Mouse (Mus musculus) myocyte (in vitro differentiated cells): ENCODE data around the gene Izumo1. TPM values are rescaled to one million over a fixed set of nuclear protein-coding genes. Genes with fewer than 3 reads are reported as not detected.
"Not testable (repeated sequence)": the region's sequence is repeated elsewhere in the genome, so short reads cannot be mapped to it uniquely, and the experiment has no call there.

Source experiments
- H3K27me3 ChIP-seq: one replicate; pipeline ENCODE4 v1.6.1; 2011; ENCODE audit not compliant: control insufficient read depth, insufficient read depth, insufficient read length
- H3K36me3 ChIP-seq: one replicate; pipeline ENCODE4 v1.6.1; 2011; ENCODE audit not compliant: control insufficient read depth, insufficient read depth
- H3K4me2 ChIP-seq: one replicate; pipeline ENCODE4 v1.6.1; 2011; ENCODE audit warnings: low read depth, control low read depth
- H3K4me3 ChIP-seq: one replicate; pipeline ENCODE4 v1.5.1; 2011; ENCODE audit warnings: mild to moderate bottlenecking, control low read depth, moderate library complexity
- H3K79me2 ChIP-seq: one replicate; pipeline ENCODE4 v1.6.1; 2011; ENCODE audit not compliant: control insufficient read depth, insufficient read depth
- H3ac ChIP-seq: one replicate; pipeline ENCODE4 v1.6.1; 2011; ENCODE audit not compliant: control insufficient read depth, insufficient read length
- CEBPB ChIP-seq: IDR thresholded peaks from 2 replicates; pipeline ENCODE4 v1.6.1; 2011; ENCODE audit warnings: mild to moderate bottlenecking, moderate library complexity; ENCODE audit not compliant: poor library complexity, insufficient read depth, severe bottlenecking
- E2F4 ChIP-seq: IDR thresholded peaks from one replicate; pipeline ENCODE4 v1.6.1; 2011; ENCODE audit warnings: mild to moderate bottlenecking, control low read depth, moderate library complexity; ENCODE audit not compliant: insufficient read depth
- MAX ChIP-seq: IDR thresholded peaks from one replicate; pipeline ENCODE4 v1.6.1; 2011; ENCODE audit warnings: low read depth, mild to moderate bottlenecking, control low read depth
- MYOD1 ChIP-seq, 3 experiments: IDR thresholded peaks; one replicate each; pipeline ENCODE4 v1.6.1; 2011; ENCODE audit warnings: control low read depth in 2 of 3, low read depth in 2 of 3, mild to moderate bottlenecking in 2 of 3, moderate library complexity in 1 of 3; ENCODE audit not compliant: insufficient read length in 2 of 3, control insufficient read depth in 1 of 3
- MYOG ChIP-seq, 3 experiments: IDR thresholded peaks; one replicate each; pipeline ENCODE4 v1.6.1; 2011; ENCODE audit warnings: control low read depth in 2 of 3, low read depth in 2 of 3, mild to moderate bottlenecking in 2 of 3; ENCODE audit not compliant: insufficient read length in 2 of 3, control insufficient read depth in 1 of 3, insufficient read depth in 1 of 3
- POLR2A ChIP-seq: IDR thresholded peaks from one replicate; pipeline ENCODE4 v1.6.1; 2011; ENCODE audit warnings: low read depth, mild to moderate bottlenecking, control low read depth, moderate library complexity; ENCODE audit not compliant: insufficient read length
- POLR2AphosphoS2 ChIP-seq: IDR thresholded peaks from one replicate; pipeline ENCODE4 v1.6.1; 2011; ENCODE audit warnings: low read depth, control low read depth; ENCODE audit not compliant: insufficient read length
- REST ChIP-seq: IDR thresholded peaks from one replicate; pipeline ENCODE4 v1.6.1; 2011; ENCODE audit warnings: mild to moderate bottlenecking, control low read depth, moderate library complexity; ENCODE audit not compliant: insufficient read depth, insufficient read length
- SRF ChIP-seq: IDR thresholded peaks from one replicate; pipeline ENCODE4 v1.6.1; 2011; ENCODE audit warnings: low read depth; ENCODE audit not compliant: control insufficient read depth, insufficient read length
- TCF12 ChIP-seq: IDR thresholded peaks from one replicate; pipeline ENCODE4 v1.6.1; 2011; ENCODE audit warnings: mild to moderate bottlenecking, control low read depth; ENCODE audit not compliant: poor library complexity, insufficient read depth, severe bottlenecking
- TCF3 ChIP-seq: IDR thresholded peaks from one replicate; pipeline ENCODE4 v1.6.1; 2011; ENCODE audit warnings: low read depth, control low read depth; ENCODE audit not compliant: insufficient read length
- USF1 ChIP-seq: IDR thresholded peaks from one replicate; pipeline ENCODE4 v1.6.1; 2011; ENCODE audit warnings: low read depth, mild to moderate bottlenecking, control low read depth, moderate library complexity
- polyA plus RNA-seq: library from polyadenylated mRNA; unstranded; fragments of >200 nt; fragmentation: generic; extraction: Trizol; gene quantifications from one replicate; pipeline ENCODE4 v1.2.1, GENCODE M21; 2012; ENCODE audit warnings: missing spikeins

Izumo1 gene
- polyA plus RNA-seq, 1 experiment: not detected

GRCm38 (mm10) chr7:45644872-45645590, 23.4 kb downstream of the Izumo1 start:
- no peaks in the 10 kb centered on the region for H3K79me2 ChIP-seq
- no peak overlapping the region for H3K4me3 ChIP-seq
- no peak overlapping the region for H3K4me2 ChIP-seq

GRCm38 (mm10) chr7:45645591-45645971, 24.0 kb downstream of the Izumo1 start:
- Histone ChIP-seq H3ac (no peak overlapping the region), H3K36me3 (no peaks in the 10 kb centered on the region), H3K79me2 (no peaks in the 10 kb centered on the region), H3K27me3 (no peaks in the 10 kb centered on the region), H3K4me3 (no peak overlapping the region), H3K4me2 (no peak overlapping the region)
- TF ChIP-seq TCF12: no peak
- TF ChIP-seq MYOG (IDR thresholded peaks at IDR 0.05; ENCODE audit: control insufficient read depth in 1 of 3, insufficient read depth in 1 of 3, insufficient read length in 2 of 3, low read depth in 2 of 3): peak in 1 of 3 experiments; percentile 42

More at GRCm38 (mm10) chr7:45644872-45645590, 23.4 kb downstream of the Izumo1 start:
- no peaks in the 10 kb centered on the region for H3K36me3 ChIP-seq
- TF ChIP-seq E2F4: no peak
- TF ChIP-seq CEBPB: no peak
- no peak for TF ChIP-seq MYOD1 (IDR thresholded peaks at IDR 0.05; ENCODE audit: control insufficient read depth in 1 of 3, insufficient read length in 2 of 3, low read depth in 2 of 3)
- TF ChIP-seq USF1: no peak
- no peak for TF ChIP-seq REST
- TF ChIP-seq MYOG (IDR thresholded peaks at IDR 0.05; ENCODE audit: control insufficient read depth in 1 of 3, insufficient read depth in 1 of 3, insufficient read length in 2 of 3, low read depth in 2 of 3): no peak
- TF ChIP-seq TCF3: no peak
- no peak for TF ChIP-seq POLR2A
- TF ChIP-seq POLR2AphosphoS2: no peak
- TF ChIP-seq SRF: no peak
- no peaks in the 10 kb centered on the region for H3K27me3 ChIP-seq
- no peak overlapping the region for H3ac ChIP-seq

GRCm38 (mm10) chr7:45646671-45647070, 25.1 kb downstream of the Izumo1 start:
- H3K4me3 ChIP-seq: no peak overlapping the region
- H3K4me2 ChIP-seq: no peak overlapping the region
- no peaks in the 10 kb centered on the region for H3K79me2 ChIP-seq
- TF ChIP-seq TCF3 (no peak), USF1 (no peak), MYOD1 (IDR thresholded peaks at IDR 0.05; ENCODE audit: control insufficient read depth in 1 of 3, insufficient read length in 2 of 3, low read depth in 2 of 3) (no peak), POLR2A (no peak), REST (no peak), MAX (no peak), TCF12 (no peak), SRF (no peak), E2F4 (no peak), CEBPB (no peak), POLR2AphosphoS2 (no peak), MYOG (IDR thresholded peaks at IDR 0.05; ENCODE audit: control insufficient read depth in 1 of 3, insufficient read depth in 1 of 3, insufficient read length in 2 of 3, low read depth in 2 of 3) (no peak)
- no peaks in the 10 kb centered on the region for H3K27me3 ChIP-seq
- H3ac ChIP-seq: no peak overlapping the region
- no peaks in the 10 kb centered on the region for H3K36me3 ChIP-seq

- TF ChIP-seq MYOD1 (IDR thresholded peaks at IDR 0.05; ENCODE audit: control insufficient read depth in 1 of 3, insufficient read length in 2 of 3, low read depth in 2 of 3) (no peak), POLR2A (peak; percentile 18), SRF (no peak), TCF12 (no peak), MYOG (IDR thresholded peaks at IDR 0.05; ENCODE audit: control insufficient read depth in 1 of 3, insufficient read depth in 1 of 3, insufficient read length in 2 of 3, low read depth in 2 of 3) (no peak)
- H3K27me3 ChIP-seq: no peaks in the 10 kb centered on the region
- H3K36me3 ChIP-seq: no peaks in the 10 kb centered on the region
- no peak overlapping the region for H3K4me3 ChIP-seq
- no peaks in the 10 kb centered on the region for H3K79me2 ChIP-seq
- no peak overlapping the region for H3ac ChIP-seq
- H3K4me2 ChIP-seq: no peak overlapping the region
Measured at GRCm38 (mm10) chr7:45649351-45649750, 27.7 kb downstream of the Izumo1 start.

DNA sequence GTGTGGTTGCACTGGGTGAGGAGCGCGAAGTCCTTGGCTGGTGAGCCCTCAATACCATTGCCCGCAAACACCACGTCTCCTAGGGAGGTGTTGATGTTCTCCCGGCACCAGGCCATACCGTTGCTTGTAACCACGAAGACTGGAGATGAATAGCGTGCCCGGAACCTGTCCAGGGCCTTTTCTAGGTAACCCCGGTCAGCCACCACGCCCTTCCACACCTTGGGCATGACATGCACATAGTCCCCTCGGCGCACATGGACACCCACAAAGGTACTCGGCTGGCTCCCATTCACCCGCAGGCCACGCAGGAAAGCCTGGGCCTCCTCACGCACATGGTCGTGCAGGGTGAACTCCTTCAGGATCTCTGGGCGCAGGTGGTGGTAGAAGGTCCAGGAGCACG, 28.9 kb downstream of the Izumo1 start:
- not testable (repeated sequence) for H3K4me3 ChIP-seq, H3K4me2 ChIP-seq, H3K79me2 ChIP-seq, H3ac ChIP-seq, H3K27me3 ChIP-seq, H3K36me3 ChIP-seq
- TF ChIP-seq POLR2AphosphoS2: peak; percentile 70
